Mouse (Mus musculus) cerebellum, adult 9-11 months (tissue): ENCODE data around the gene Gsn.

Experiments
- DNase-seq: peaks from one replicate; pipeline ENCODE4 v3.0.0; 2022

Gsn gene

DNA sequence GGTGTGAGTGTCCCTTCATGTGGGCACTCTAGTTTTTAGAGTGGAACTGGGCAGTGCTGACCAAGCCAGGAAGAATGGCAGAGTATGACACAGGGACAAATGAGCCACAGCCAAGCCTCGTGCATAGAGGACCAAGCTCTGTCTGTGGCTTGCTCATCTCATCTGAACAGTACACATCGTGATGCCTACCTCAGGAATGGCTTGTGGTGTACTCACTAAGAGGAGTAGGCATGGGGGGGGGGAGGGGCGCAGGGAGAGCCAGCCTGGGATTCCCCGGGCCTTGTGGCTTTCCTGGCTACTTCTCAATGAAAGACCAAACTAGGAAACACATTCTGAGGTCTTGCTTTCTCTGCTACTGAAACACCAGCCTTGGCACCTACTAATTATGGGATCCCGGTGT is 1.2 kb upstream of the Gsn start:
- no peak for DNase-seq

DNA sequence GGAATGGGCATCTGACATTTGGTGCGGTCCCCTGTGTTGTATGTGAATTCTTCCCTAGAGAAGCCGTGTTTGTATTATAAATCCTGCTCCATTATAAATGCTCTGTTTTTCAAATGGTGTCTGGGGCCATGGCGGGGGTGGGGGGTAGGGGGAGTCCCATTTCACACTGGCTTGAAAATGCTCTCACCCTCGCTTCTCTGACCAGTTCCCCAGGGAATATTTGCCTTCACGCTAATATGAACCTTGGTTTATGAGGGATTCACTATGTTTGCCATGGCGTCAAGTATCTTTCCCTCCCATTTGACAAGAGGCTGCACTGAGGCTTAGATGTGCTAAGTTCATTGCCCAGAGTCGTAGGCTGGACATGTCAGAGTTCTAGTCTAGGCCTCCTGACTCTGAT is 718 bp upstream of the Gsn start:
- DNase-seq, result no peak

- no peak for DNase-seq
These were observed 752 bp downstream of the Gsn start for GRCm38 (mm10) chr2:35256932-35257331.

GRCm38 (mm10) chr2:35257886-35258285 is 1.7 kb downstream of the Gsn start:
- no peak for DNase-seq

DNA sequence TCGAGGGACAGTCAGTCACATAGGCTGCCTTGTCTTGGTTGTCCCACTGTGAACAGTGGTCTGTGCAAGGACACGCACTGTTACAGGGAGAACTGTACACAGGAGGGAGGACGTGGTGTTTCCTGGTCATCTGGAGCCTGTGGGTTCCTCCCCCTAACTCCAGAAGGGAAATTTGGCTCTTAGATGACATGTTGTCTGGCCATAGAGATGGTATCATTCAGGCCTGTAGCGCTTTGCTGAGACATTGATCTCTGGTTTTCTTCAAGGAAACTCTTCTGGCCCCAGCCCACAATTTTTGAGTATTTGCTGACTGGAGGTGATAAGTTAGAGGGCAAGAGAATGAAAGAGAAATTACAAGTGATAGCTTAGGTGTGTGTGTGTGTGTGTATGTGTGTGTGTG is 2.4 kb downstream of the Gsn start:
- no peak for DNase-seq

DNA sequence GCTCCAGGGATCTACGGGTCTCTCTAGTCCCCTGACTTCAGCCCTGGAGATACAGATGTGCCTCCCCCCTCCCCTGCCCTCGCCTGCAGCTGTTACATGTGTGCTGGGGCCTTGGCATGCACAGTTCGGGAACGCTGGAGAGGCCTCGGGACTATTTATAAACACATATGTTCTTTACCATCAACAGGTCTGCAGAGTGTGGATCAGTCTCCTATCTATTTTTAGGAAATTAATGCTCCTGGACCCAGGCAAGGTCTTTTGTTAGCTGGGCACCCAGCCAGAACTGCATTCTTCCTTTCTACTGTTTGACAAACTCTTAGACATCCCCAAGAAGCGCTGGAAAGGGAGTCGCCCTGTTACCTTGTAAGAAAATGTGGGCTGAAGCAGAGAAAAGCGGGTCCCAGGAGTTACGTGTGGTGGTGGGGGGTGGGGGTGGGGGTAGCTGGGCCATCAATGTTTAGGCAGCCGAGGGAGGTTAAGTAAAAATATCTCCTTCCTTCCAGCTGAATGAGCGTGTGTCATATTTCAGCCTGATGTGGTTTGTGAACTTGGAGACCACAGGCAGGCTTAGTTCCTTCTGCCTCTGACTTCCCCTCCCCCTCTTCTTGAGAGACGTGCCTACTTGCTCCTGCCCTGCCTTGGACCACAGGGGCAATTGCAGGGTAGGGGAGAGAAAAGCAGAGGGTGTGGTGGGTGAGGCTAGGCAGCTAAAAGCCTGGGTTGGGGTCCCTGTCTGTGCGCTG is 3.3 kb downstream of the Gsn start:
- DNase-seq, result no peak

DNA sequence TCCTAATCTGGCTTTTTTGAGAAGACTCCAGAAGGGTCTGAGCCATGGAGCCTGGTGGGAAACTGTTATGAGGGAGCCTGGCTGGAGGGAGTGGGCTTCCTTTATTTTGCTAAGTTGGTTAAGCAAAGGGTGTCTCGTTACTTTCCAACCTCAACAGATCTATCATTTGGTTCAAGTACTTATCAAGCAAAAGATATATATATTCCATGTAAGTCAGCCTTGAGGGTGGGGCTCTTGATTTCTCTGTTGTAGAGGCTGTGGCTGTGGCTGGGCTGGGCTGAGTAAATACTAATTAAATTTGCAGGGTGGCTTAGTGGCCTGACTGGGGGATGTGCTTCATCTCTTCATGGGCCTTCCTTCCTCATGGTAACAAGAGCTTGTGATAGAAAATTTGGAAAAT is 4.1 kb downstream of the Gsn start:
- DNase-seq, result no peak

- no peak for DNase-seq
These were observed 7.9 kb downstream of the Gsn start for GRCm38 (mm10) chr2:35264095-35264494.

- no peak for DNase-seq
These were observed 9.1 kb downstream of the Gsn start for GRCm38 (mm10) chr2:35265296-35265695.

DNA sequence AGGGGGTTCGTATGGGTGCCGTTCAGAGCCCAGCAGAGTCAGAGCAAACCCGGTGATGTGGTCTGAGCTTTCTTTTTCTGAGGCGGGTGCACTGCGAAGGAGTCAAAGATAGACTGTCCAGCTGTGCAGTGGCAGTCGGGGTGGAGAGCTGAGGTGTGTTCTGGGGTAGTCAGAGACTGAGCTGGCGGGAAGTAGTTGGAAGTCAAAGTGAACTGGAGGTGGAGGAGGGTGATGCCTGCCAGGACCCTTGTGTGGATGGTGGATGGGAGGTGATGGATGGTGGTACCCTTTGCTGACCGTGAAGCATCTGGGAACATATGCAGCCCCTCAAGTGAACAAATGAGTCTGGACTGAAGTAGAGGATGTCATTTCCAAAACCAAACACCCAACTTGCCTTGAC is 9.6 kb downstream of the Gsn start:
- no peak for DNase-seq

DNA sequence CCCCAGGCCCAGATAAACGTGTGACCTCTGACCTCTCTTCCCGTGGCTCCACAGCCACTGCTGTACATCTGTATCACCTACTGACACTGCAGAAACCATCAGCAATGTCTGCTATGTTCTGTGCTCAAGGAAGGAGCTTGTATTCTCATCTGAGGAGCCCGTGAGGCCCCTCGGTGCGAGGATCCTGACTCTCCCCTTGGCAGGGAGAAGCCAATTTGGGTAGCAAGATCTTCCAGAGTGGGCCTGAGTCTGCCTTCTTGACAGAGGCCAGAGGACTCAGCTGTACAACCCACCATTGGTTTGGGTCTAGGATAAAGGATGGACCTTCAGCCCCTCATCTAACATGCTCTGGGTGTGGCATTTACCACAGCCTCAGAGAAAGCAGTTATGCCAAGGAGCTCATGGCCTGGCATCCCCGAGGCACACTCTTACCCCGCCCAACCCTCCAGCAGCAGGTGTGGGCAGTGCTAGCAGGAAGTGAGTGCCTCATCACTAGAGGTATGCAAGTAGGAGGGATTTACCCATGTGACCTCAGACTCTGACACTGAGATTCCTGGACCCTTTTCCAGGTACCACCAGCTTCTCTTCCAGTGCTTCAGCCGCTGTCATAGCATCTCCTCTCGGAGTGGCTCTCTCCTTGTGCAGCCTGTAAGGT is 10.2 kb downstream of the Gsn start:
- DNase-seq, result no peak

GRCm38 (mm10) chr2:35267156-35267875 is 11.1 kb downstream of the Gsn start:
- no peak for DNase-seq

DNA sequence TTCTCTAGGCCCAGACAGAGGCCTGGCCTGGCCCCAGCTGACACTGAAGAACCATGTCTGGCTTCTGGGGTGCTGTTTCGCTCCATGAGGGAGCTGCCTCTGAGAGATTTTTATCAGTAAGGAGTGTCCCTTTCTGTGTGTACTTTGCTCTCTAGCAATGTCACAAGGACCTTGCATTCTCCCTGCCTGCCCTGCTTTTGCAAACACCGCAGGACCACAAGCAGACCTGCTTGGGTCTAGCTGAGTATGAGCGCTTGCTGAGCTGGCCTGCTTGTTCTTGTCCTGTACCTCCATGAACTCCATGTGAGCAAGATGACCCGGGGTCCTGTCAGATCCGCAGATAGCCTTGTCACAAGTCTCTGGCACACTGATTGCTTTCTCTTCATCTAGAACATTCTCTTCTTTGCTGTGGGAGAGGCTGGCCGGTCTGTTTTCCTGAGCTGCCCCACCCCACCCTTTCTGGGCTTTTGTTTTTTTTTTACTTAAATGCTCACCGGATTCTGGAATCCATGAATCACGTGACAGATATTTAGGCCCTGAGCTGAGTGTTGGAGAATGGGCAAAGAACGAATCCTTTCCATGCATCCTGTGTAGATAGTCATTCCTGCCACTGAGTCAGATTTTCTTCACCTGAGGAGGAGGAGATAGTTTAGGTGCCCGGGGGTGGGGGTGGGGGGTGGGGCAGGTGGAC is 11.8 kb downstream of the Gsn start:
- no peak for DNase-seq

GRCm38 (mm10) chr2:35269136-35269535 is 13.0 kb downstream of the Gsn start:
- DNase-seq, result no peak

DNA sequence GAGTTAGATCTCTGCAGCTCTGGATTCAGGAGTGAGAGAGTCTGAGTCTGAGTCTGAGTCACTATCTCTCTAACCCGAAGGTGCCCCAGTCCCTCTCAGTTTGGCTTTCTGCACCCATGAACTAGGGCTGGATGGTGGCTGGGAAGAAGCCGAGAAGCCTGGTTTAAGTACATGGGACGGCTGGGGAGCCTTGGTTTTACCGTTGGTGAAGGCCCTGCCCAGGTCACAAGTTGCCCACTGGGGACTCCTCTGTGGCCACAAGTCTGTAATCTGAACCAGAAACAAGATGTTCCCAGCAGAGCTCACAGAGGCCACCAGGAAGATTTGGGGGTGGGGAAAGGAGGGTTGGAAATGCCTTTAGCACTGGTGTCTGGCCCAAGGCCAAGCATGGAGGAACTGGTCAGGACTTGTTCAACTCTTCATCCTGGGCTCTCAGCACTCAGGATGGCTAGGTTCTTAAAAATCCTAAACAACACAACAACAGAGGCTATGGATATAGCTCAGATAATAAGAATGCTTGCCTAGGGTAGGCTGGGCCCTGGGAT is 13.6 kb downstream of the Gsn start:
- DNase-seq, result no peak

GRCm38 (mm10) chr2:35270531-35270984 is 14.4 kb downstream of the Gsn start:
- DNase-seq, result peak; percentile 43

DNA sequence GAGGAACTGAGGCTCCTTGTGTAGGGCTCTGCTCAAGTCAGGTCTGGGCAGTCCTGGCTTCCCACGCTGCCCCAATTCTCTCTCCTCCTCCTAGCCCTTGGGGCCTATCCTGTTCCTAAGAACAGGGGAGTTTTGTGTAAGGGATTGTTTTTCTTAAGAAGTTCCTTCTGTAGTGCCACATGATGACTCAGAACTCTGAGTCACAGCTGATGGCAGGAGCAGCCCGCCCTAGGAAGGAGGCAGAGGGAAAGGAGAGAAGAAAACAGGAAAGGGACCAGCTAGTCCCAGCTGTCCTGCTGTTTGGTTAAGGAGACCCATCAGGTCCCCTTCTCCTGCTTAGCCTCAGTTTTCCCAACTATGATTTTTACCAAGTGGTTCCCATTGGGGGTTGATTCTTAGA is 15.6 kb downstream of the Gsn start:
- no peak for DNase-seq

GRCm38 (mm10) chr2:35272881-35273280 is 16.7 kb downstream of the Gsn start:
- DNase-seq, result no peak

GRCm38 (mm10) chr2:35273536-35273935 is 17.4 kb downstream of the Gsn start:
- DNase-seq, result no peak

DNA sequence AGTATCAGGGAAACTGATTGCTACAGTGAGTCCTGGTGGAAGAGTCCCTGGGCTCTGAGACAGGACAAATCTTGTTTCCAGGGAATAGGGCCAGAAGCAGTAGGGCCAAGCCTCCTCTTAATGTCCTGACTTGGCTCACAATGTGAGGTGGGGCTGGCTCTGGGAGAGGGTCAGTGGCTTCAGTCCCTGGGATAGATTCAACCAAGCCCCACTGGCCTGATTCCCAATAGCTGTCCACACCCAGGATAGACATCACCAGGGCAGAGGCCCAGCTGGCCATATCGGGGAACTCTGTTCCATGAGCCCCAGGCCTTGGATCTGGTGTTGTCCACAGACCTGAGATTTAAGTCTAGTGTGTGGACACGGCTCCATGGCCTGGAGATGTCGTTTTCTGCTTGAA is 21.5 kb downstream of the Gsn start:
- DNase-seq, result no peak

GRCm38 (mm10) chr2:35278371-35279210 is 22.4 kb downstream of the Gsn start:
- no peak for DNase-seq

DNA sequence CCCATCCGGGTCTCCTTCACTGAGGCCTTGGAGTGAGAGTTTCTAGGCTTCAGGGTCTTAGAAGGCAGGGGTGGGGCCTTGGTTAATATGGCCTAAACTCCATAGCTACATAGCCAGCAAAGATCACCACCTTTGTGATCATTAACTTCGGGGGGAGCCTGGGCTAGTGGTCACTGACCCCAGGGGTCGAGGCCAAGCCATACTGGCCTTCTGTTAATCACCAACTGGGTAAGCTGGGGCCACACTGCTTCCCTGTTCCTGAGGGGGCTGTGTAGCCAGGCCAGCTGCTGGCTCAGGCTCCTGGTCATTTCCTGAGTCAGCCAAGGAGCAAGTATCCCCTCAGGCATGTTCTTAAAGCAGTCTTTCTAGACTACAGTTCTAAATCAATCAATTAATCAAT is 23.8 kb downstream of the Gsn start:
- DNase-seq, result no peak
